Mouse (Mus musculus) heart, postnatal 0 days (tissue): ENCODE measurements at regions not wholly inside any gene's neighbourhood (a gene's known extent, or its start where the extent isn't known, plus 50 kb on each side); places are given as distances from the start of the nearest gene placed in this dataset.

ENCODE experiments used
- ATAC-seq: fragments of 200-750 bp; cut with Nextera tagmentation; 2 replicates; pipeline ENCODE4 v1.8.0; 2017; ENCODE audit warnings: low read depth, moderate number of reproducible peaks, moderate library complexity; ENCODE audit not compliant: insufficient read depth
- DNase-seq: peaks from one replicate; pipeline ENCODE4 v3.0.0-alpha.2; 2016; ENCODE audit warnings: low spot score
- H3K27ac ChIP-seq: fragments of 300-500 bp; sonication (generic); 2 replicates; pipeline ENCODE4 v1.5.1; 2014; ENCODE audit warnings: low read depth, mild to moderate bottlenecking
- H3K27me3 ChIP-seq: fragments of 300-500 bp; sonication (generic); 2 replicates; pipeline ENCODE4 v1.6.1; 2014; ENCODE audit warnings: low read length, mixed read lengths; ENCODE audit not compliant: control insufficient read depth, insufficient read depth
- H3K36me3 ChIP-seq: fragments of 300-500 bp; sonication (generic); replicated peaks from 2 replicates; pipeline ENCODE4 v1.6.1; 2014; ENCODE audit warnings: low read length, mixed read lengths; ENCODE audit not compliant: control insufficient read depth, insufficient read depth
- H3K4me1 ChIP-seq: fragments of 300-500 bp; sonication (generic); 2 replicates; pipeline ENCODE4 v1.6.1; 2014; ENCODE audit warnings: antibody characterized with exemption; ENCODE audit not compliant: control insufficient read depth, insufficient read depth
- H3K4me2 ChIP-seq: fragments of 300-500 bp; sonication (generic); 2 replicates; pipeline ENCODE4 v1.6.1; 2014; ENCODE audit warnings: low read depth, mild to moderate bottlenecking, low read length, moderate library complexity
- H3K4me3 ChIP-seq: fragments of 300-500 bp; sonication (generic); 2 replicates; pipeline ENCODE4 v1.5.1; 2014; ENCODE audit warnings: low read depth, low read length
- H3K9ac ChIP-seq: fragments of 300-500 bp; sonication (generic); replicated peaks from 2 replicates; pipeline ENCODE4 v1.6.1; 2014; ENCODE audit warnings: low read depth, low read length, mixed read lengths
- H3K9me3 ChIP-seq: fragments of 300-500 bp; sonication (generic); replicated peaks from 2 replicates; pipeline ENCODE4 v1.6.1; 2016; ENCODE audit warnings: low read length; ENCODE audit not compliant: control insufficient read depth
- CTCF ChIP-seq: IDR thresholded peaks from 2 replicates; pipeline ENCODE4 v1.5.1; 2016; ENCODE audit warnings: antibody characterized with exemption, control low read depth, low read depth
- EP300 ChIP-seq: IDR thresholded peaks from 2 replicates; pipeline ENCODE4 v1.6.1; 2016; ENCODE audit warnings: antibody characterized with exemption, low read depth
- WGBS: fragments of 180-500 bp; shearing (Covaris S2); extraction: QIAGEN DNeasy Blood & Tissue Kit; methylation state at CpG from one replicate; pipeline ENCODE4 v1.1.7; 2014; 5-methylcytosine and 5-hydroxymethylcytosine counted together

DNA sequence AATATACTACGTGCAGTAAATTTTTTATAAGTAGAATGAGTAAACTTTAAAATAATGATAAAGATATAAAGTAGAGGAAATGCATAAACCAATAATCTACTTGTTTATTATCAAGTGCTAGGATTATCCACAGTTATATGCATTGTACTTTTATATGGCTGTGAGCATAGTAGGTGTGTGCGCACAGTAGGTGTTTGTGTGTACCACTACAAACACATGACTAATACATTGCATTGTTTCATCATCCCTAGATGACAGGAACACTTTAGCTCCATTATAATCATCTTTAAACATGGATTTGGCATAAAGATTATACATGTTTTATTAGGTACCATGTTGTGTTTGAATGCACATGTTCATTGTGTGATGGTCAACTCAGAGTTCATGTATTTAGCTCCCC lies 124.7 kb upstream of the Vldlr start:
- H3K4me3 ChIP-seq, result no peak overlapping the region
- TF ChIP-seq CTCF (no peak), EP300 (no peak)
- WGBS, result 93% methylated on average over 2 of the region's 2 CpGs

DNA sequence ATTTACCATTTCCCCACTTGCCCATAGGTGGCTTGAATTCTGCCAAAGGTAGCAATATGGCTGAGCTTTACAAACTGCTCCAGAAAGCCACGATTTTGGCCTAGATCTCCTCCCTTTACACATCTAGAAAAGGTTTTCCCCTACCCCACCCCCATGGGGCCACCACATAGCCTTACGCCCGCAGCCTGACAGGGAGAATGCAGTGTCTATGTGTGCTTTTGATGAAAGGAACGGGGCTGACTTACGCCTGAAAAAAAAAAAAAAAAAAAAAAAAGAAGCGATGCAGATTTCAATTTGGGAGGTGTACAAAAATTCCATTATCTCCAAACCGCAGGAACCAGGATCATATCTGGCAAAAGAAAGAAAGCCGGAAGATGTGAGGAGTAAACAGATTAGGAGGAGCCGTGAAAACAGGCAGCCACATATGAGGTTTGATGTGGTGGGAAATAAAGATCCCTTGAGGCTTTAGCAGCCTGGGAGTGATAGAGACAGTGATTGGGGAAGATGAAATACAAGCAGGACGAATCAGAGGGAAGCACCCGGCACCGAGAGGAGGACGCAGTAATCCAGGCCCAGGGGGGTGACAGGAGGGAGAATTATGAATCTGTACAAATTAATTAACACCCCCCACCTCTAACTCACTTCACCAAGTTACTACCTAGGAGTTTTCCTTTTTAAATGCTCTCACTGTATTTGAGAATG lies 121.4 kb upstream of the Vldlr start:
- TF ChIP-seq CTCF, result no peak
- TF ChIP-seq EP300, result no peak
- no peak overlapping the region for H3K9ac ChIP-seq
- ATAC-seq, result no peak
- H3K27ac ChIP-seq, result no peak overlapping the region
- H3K4me3 ChIP-seq, result no peak overlapping the region
- DNase-seq, result no peak
- WGBS, result 80% methylated on average over 13 of the region's 13 CpGs
- H3K9me3 ChIP-seq, result no peaks in the 10 kb centered on the region
- no peak overlapping the region for H3K4me2 ChIP-seq
- peaks cover 8% of the 10 kb centered on the region for H3K4me1 ChIP-seq
- H3K27me3 ChIP-seq, result no peaks in the 10 kb centered on the region
- no peaks in the 10 kb centered on the region for H3K36me3 ChIP-seq

More for the DNA sequence above, 124.7 kb upstream of the Vldlr start:
- Histone ChIP-seq H3K4me1 (no peaks in the 10 kb centered on the region), H3K36me3 (no peaks in the 10 kb centered on the region), H3K27ac (no peak overlapping the region), H3K4me2 (no peak overlapping the region), H3K9ac (no peak overlapping the region), H3K27me3 (no peaks in the 10 kb centered on the region), H3K9me3 (no peaks in the 10 kb centered on the region)
- no peak for ATAC-seq
- no peak for DNase-seq

DNA sequence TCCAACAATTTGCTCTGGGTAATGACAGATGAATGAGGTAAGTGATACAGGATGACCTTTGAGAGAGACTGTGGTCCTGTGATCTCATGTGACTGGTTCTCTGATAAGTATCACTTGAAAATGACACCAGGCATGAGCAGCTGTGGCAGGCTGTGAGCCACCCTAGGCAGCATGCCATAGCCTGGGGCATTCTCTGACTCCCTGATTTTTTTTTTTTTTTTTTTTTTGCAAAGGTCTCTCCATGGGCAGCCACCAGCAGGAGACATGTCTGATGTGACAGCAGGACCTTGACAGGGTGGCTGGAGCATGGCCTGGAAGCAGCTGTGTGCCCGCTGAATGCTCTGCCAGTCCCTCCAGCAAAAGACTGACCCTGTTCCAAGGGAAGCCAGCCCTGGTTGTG lies 116.4 kb upstream of the Vldlr start:
- H3K9ac ChIP-seq, result no peak overlapping the region
- WGBS, result 30% methylated on average over 1 of the region's 1 CpGs
- peak overlapping the region; percentile 87 for H3K27ac ChIP-seq
- ATAC-seq, result peak; percentile 95
- no peaks in the 10 kb centered on the region for H3K27me3 ChIP-seq
- H3K9me3 ChIP-seq, result no peaks in the 10 kb centered on the region
- peaks cover 13% of the 10 kb centered on the region for H3K4me1 ChIP-seq
- no peak overlapping the region for H3K4me3 ChIP-seq
- H3K4me2 ChIP-seq, result no peak overlapping the region
- H3K36me3 ChIP-seq, result no peaks in the 10 kb centered on the region
- peak; percentile 78 for DNase-seq
- TF ChIP-seq CTCF (0 out of 2 replicates have a peak, but pooled peaks have one; percentile 0), EP300 (peak; percentile 99)

DNA sequence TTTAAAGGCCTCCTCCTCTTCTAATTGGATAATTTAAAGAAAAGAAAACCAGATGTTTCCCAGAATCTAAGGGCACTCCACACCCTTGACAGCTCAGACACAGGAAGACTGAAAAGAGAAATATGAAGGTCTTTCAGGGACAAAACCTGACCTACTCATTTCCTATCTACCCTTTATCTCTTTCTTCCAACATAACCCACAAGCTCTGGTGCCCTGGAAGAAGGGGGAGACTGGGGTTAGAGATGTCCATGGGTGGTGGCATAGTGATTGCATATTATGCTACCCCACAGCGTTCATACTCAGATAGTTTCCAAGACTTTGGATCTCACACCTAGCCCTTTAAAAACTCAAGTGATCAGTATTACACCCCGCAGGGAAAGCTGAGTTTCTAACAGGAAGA lies 105.8 kb upstream of the Vldlr start:
- no peaks in the 10 kb centered on the region for H3K9me3 ChIP-seq
- no peaks in the 10 kb centered on the region for H3K4me1 ChIP-seq
- 70% methylated on average over 2 of the region's 2 CpGs for WGBS
- ATAC-seq (no peak), DNase-seq (no peak)
- no peaks in the 10 kb centered on the region for H3K36me3 ChIP-seq
- no peak overlapping the region for H3K27ac ChIP-seq
- H3K27me3 ChIP-seq, result no peaks in the 10 kb centered on the region
- TF ChIP-seq EP300, result no peak
- TF ChIP-seq CTCF, result no peak
- no peak overlapping the region for H3K4me2 ChIP-seq
- H3K9ac ChIP-seq, result no peak overlapping the region
- no peak overlapping the region for H3K4me3 ChIP-seq

DNA sequence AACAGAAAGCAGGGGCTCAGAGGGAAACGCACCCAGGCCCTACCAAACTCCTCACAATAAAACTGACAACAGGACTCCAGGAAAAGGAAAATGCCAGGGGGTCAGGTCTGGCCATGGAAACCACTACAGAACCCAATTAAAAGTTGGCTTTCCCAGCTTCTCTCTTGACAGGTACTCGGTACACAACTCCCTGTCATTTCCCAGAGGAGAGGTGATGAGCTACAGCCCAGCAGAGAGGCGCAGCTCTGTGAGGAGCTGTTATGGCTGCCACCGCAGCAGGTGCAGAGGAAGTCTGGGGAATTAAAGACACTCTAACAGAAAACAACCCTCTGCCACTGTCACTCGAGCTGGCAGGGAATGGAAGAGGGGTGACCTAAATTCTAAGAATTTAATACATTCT lies 95.4 kb upstream of the Vldlr start:
- H3K27me3 ChIP-seq, result no peaks in the 10 kb centered on the region
- H3K4me2 ChIP-seq, result no peak overlapping the region
- no peaks in the 10 kb centered on the region for H3K4me1 ChIP-seq
- no peak overlapping the region for H3K4me3 ChIP-seq
- no peaks in the 10 kb centered on the region for H3K9me3 ChIP-seq
- ATAC-seq (no peak), DNase-seq (no peak)
- 72% methylated on average over 5 of the region's 5 CpGs for WGBS
- H3K9ac ChIP-seq, result no peak overlapping the region
- H3K27ac ChIP-seq, result no peak overlapping the region
- TF ChIP-seq EP300 (no peak), CTCF (no peak)
- H3K36me3 ChIP-seq, result no peaks in the 10 kb centered on the region

DNA sequence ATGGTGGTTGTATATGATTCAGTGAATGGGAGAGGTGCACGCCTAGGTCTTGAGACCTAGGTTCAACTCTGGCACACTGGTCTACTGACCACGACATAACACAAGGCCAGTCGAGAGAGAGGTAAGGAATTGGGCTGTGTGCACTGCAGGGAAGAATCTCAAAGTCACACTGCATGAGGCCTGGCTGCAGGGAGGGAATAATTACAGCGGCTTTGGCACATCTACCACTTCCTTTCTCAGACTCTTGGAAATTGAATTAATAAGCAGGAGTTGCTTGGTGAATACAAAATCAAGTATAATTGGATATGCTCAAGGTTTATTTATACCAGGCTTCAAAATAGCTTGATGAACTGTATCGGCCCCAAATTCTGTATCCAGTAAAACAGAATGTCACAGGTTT lies 93.9 kb upstream of the Vldlr start:
- H3K9me3 ChIP-seq, result no peaks in the 10 kb centered on the region
- H3K27me3 ChIP-seq, result no peaks in the 10 kb centered on the region
- no peak overlapping the region for H3K9ac ChIP-seq
- no peak overlapping the region for H3K27ac ChIP-seq
- DNase-seq (no peak), ATAC-seq (no peak)
- H3K36me3 ChIP-seq, result no peaks in the 10 kb centered on the region
- 84% methylated on average over 5 of the region's 5 CpGs for WGBS
- no peak overlapping the region for H3K4me2 ChIP-seq
- no peaks in the 10 kb centered on the region for H3K4me1 ChIP-seq
- no peak for TF ChIP-seq EP300
- TF ChIP-seq CTCF, result no peak
- no peak overlapping the region for H3K4me3 ChIP-seq
